8 mouse cellular contexts compared by ENCODE assay signal in genomic region chr1:175118904-175119555, GRCm38 (mm10).
A peak's percentile ranks its signal among the peaks of the same experiment; 100 is the strongest.
DNase-seq lines count a peak whose midpoint lies in the region; ATAC-seq and TF ChIP-seq lines count a peak whose summit lies in the region.

No protein-coding gene starts in this region.

- H3K9ac ChIP-seq in hindbrain, embryonic 16.5 days (ENCODE audit: low read depth, low read length), result no peak overlapping the region
- no peak overlapping the region for H3K9ac ChIP-seq in kidney, postnatal 0 days (ENCODE audit: low read depth, low read length)

- H3K4me1 ChIP-seq in hindbrain, embryonic 10.5 days (replicated peaks), result no peaks in the 10 kb centered on the region
- no peaks in the 10 kb centered on the region for H3K4me1 ChIP-seq in hindbrain, embryonic 16.5 days (ENCODE audit: control insufficient read depth, insufficient read depth, low read depth, low read length)
- H3K4me1 ChIP-seq in cortical plate, adult 2 months (ENCODE audit: control insufficient read depth, insufficient read depth, low read length), result peaks cover 2% of the 10 kb centered on the region; the same call in 1 of the 2 replicates
- H3K4me1 ChIP-seq in kidney, postnatal 0 days (replicated peaks; ENCODE audit: insufficient read depth, low read length), result no peaks in the 10 kb centered on the region

- no peaks in the 10 kb centered on the region for H3K36me3 ChIP-seq in hindbrain, embryonic 10.5 days
- no peaks in the 10 kb centered on the region for H3K36me3 ChIP-seq in hindbrain, embryonic 16.5 days (ENCODE audit: control insufficient read depth, insufficient read depth, low read length)
- H3K36me3 ChIP-seq in kidney, postnatal 0 days (ENCODE audit: insufficient read depth, low read length), result no peaks in the 10 kb centered on the region

- no peaks in the 10 kb centered on the region for H3K27me3 ChIP-seq in hindbrain, embryonic 10.5 days (ENCODE audit: insufficient read depth, poor library complexity, severe bottlenecking)
- H3K27me3 ChIP-seq in hindbrain, embryonic 16.5 days (replicated peaks; ENCODE audit: control insufficient read depth, insufficient read depth, low read length), result no peaks in the 10 kb centered on the region
- no peaks in the 10 kb centered on the region for H3K27me3 ChIP-seq in kidney, postnatal 0 days (ENCODE audit: insufficient read depth, low read length)

- no peak for ATAC-seq in hindbrain, embryonic 16.5 days
- peak; percentile 74; the same call in 1 of the 2 replicates for ATAC-seq in kidney, postnatal 0 days (replicated peaks; ENCODE audit: low FRiP score, low read depth)

- no peak for TF ChIP-seq POLR2A in cortical plate, adult 2 months (IDR thresholded peaks at IDR 0.05; ENCODE audit: extremely low read depth, insufficient read depth, low read length)

- peak; percentile 11 for DNase-seq in hindbrain, embryonic 10.5 days (ENCODE audit: low spot score)
- DNase-seq in Muller cell, postnatal 12 days (ENCODE audit: inconsistent ontology term), result peak; percentile 45
- peak; percentile 25 for DNase-seq in kidney, postnatal 0 days (ENCODE audit: low spot score)
- DNase-seq in right cerebral cortex, postnatal 14 days, result no peak
- no peak for DNase-seq in thymus, adult 18-20 months
- DNase-seq in thymus, postnatal 14 days, result no peak

- no peak overlapping the region for H3K4me3 ChIP-seq in hindbrain, embryonic 10.5 days
- H3K4me3 ChIP-seq in hindbrain, embryonic 16.5 days (ENCODE audit: low read length), result no peak overlapping the region
- H3K4me3 ChIP-seq in cortical plate, adult 2 months (ENCODE audit: insufficient read depth, low read length), result no peak overlapping the region
- no peak overlapping the region for H3K4me3 ChIP-seq in kidney, postnatal 0 days (replicated peaks; ENCODE audit: low read depth, low read length)

- no peak overlapping the region for H3K4me2 ChIP-seq in hindbrain, embryonic 16.5 days (ENCODE audit: low read length)
- no peak overlapping the region for H3K4me2 ChIP-seq in kidney, postnatal 0 days (ENCODE audit: low read length)

- H3K27ac ChIP-seq in hindbrain, embryonic 10.5 days, result no peak overlapping the region
- H3K27ac ChIP-seq in hindbrain, embryonic 16.5 days (ENCODE audit: low read depth, low read length), result no peak overlapping the region
- no peak overlapping the region for H3K27ac ChIP-seq in cortical plate, adult 2 months (ENCODE audit: insufficient read depth, low read length)
- no peak overlapping the region for H3K27ac ChIP-seq in kidney, postnatal 0 days

- peak; percentile 6; the same call in 1 of the 2 replicates for TF ChIP-seq CTCF in cortical plate, adult 2 months (IDR thresholded peaks at IDR 0.05; ENCODE audit: extremely low read depth, insufficient read depth, low read length)
- TF ChIP-seq CTCF in kidney, postnatal 0 days (IDR thresholded peaks at IDR 0.05; ENCODE audit: low read depth), result peak; percentile 68

- H3K9me3 ChIP-seq in hindbrain, embryonic 10.5 days, result no peaks in the 10 kb centered on the region
- no peaks in the 10 kb centered on the region for H3K9me3 ChIP-seq in hindbrain, embryonic 16.5 days (ENCODE audit: control insufficient read depth, low read length)
- H3K9me3 ChIP-seq in kidney, postnatal 0 days (replicated peaks; ENCODE audit: low read length), result no peaks in the 10 kb centered on the region

- 77% methylated on average over 4 of the region's 4 CpGs for WGBS in hindbrain, embryonic 10.5 days
- 69% methylated on average over 4 of the region's 4 CpGs for WGBS in hindbrain, embryonic 16.5 days
- 69% methylated on average over 4 of the region's 4 CpGs for WGBS in kidney, postnatal 0 days

Comparison
In these comparisons a context has a peak if more than half of its experiments do, and no peak if none do; other contexts are left out.
1. DNase-seq: peak in hindbrain, embryonic 10.5 days (single experiment), Muller cell, postnatal 12 days (single experiment) and kidney, postnatal 0 days (single experiment); none in right cerebral cortex, postnatal 14 days (single experiment), thymus, adult 18-20 months (0 of 2) and thymus, postnatal 14 days (single experiment).